Mouse (Mus musculus) cerebellum, adult 11 months (tissue): ENCODE results near the gene Eomes.

ENCODE experiments used
- DNase-seq: peaks from one replicate; pipeline ENCODE4 v3.0.0; 2022

Eomes gene

DNA sequence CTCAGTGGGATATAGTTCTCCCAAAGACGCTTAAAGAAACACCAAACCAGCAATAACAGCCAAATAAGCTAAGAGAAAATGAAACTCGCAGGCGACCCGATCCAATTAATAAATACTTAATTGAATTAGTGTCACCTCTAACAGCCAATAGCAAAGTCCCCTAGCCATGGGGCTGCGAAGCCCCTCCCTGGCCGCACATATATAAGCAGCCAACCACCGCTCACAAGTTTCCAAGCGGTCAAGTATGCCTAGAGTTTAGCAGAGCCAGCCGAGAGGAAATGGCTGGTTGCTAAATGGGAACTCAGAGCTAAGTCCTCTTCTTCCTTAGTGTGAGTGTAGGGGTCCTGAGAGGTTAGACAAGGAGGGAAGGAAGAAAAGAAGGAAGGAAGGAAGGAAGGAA lies at the start of gene Eomes:
Gene Eomes, plus strand, starts transcription at position 252 of the 400 bp plus-strand sequence.
- DNase-seq = no peak

DNA sequence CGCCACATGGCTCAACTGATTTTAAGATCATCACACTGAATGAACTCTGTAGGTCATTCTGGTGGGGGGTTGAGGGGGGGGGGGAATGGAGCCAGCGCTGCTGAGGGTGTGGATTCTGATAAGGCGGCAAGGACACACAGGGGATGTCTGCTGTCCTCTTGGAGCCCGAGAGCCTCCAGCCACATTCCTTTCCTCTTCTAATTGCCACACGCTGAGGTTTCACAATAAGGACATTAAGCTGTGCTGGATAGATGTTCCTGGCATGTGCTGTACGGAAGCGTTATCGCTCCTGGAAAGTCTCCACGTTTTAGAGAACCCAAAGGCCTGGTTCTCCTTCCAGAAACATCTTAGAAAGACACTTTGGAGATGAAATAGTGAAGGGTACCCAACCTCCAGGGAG lies 33.2 kb upstream of the Eomes start:
- DNase-seq = no peak

GRCm38 (mm10) chr9:118449336-118449735 lies 28.7 kb upstream of the Eomes start:
- no peak for DNase-seq

- no peak for DNase-seq
Observed at GRCm38 (mm10) chr9:118453427-118453826, 24.6 kb upstream of the Eomes start.

- DNase-seq = no peak
Observed at GRCm38 (mm10) chr9:118455188-118455845, 22.7 kb upstream of the Eomes start.

- DNase-seq = no peak
Observed at GRCm38 (mm10) chr9:118456405-118456804, 21.6 kb upstream of the Eomes start.

- no peak for DNase-seq
Observed at GRCm38 (mm10) chr9:118458039-118458438, 20.0 kb upstream of the Eomes start.

- DNase-seq = no peak
Observed at GRCm38 (mm10) chr9:118464031-118464430, 14.0 kb upstream of the Eomes start.

GRCm38 (mm10) chr9:118468301-118468700 lies 9.7 kb upstream of the Eomes start:
- no peak for DNase-seq

- DNase-seq = no peak
Observed at GRCm38 (mm10) chr9:118469272-118469671, 8.7 kb upstream of the Eomes start.

DNA sequence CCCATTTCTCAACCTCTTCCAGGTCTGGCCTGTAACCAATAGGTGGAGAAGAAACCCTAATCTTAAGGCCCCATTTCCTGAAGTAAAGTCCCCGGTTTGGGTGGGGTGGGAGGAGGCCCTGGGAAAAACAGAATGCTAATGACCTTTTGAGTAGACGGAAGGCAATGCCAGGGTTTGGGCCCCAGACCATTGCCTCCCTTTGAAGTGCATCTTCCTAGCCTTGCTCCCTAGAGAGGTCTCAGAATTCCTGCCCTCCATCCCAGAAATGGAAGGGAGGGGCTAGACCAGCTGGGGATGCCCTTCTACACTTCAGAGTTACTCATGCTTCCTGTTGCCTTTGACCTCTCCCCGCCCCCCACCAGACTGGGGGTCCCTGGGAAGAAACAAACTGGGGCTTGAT lies 6.7 kb upstream of the Eomes start:
- DNase-seq = no peak

- no peak for DNase-seq
Observed at GRCm38 (mm10) chr9:118476211-118476765, 1.7 kb upstream of the Eomes start.

GRCm38 (mm10) chr9:118476766-118477271 lies 1.2 kb upstream of the Eomes start:
- DNase-seq = no peak

DNA sequence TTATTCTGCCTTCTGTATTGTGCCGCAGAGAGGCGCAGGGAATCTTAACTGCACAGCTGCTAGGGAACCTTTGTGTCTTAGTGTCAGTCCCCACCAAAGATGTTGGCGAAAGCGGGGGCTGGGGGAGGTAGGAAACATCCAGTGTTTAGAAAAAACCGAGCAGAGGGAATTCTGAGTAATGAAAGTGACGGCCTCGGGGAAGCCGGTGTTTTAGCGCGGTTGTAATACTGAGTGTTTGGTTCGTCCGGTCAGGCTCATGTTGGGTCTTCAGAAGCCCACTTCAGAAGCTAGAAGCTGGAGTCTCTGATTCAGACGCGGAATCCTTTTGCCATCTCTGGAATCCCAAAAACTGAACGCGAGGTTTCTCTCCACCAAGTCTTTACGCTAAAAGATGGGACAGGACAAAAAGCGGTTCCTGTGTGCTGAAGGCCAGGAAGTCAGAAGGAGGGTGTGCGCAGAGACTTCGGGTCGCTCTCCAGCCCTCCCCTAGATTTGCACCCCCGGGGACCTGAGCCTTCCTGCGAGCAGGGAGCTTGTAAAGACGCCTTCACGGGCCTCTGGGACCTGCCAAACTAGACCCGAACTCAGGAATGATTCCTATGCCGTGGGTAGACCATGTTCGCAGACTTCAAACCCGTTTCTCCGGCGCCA lies 606 bp upstream of the Eomes start:
- DNase-seq = no peak

GRCm38 (mm10) chr9:118478458-118478838 lies 436 bp downstream of the Eomes start:
- peak; percentile 53 for DNase-seq

DNA sequence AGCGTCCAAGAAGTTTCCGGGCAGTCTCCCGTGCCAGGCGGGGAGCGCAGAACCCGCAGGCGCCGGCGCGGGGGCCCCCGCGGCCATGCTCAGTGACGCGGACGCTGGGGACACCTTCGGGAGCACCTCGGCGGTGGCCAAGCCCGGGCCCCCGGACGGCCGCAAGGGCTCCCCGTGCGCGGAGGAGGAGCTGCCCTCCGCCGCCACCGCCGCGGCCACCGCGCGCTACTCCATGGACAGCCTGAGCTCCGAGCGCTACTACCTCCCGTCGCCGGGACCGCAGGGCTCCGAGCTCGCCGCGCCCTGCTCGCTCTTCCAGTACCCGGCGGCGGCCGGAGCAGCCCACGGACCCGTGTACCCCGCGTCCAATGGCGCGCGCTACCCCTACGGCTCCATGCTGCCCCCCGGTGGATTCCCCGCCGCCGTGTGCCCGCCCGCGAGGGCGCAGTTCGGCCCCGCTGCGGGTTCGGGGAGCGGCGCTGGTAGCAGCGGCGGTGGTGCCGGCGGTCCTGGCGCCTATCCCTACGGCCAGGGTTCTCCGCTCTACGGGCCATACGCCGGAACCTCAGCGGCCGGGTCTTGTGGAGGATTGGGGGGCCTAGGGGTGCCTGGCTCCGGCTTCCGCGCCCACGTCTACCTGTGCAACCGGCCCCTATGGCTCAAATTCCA lies 961 bp downstream of the Eomes start:
- DNase-seq = peak; percentile 44

DNA sequence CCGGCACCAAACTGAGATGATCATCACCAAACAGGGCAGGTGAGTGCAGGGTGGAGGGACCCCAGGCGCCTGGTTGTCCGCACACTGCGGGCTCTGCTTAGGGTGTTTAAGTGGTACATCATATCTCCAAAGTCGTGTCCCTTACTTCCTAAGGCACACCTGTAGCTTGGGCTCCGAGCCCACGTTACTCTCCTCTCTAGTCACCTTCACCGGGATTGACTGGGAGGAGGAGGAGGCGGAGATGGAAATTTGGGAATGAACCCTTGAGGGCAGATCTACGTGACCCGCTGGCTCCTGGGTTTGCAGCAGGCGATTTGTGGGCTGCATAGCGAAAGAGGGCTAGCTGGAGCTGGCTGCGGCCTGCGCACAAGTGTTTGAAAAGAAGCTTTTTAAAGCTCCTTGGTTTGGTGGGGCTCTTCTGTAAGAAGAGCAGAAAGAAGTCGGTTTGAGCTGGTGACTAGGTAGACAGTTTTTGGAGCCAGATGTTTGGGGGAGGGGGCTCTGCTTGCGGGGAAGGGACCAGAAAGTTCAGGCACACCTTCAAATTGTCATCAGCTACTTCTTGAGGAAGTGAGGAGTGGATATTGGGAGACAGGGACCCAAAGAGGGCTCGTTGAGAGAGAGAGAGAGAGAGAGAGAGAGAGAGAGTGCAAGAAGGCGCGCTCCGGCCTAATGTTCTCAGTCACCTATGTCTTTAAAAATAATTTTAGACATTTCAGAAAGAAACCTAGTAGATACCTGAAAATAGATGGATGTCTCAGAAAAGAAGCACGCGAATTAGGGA lies 1.7 kb downstream of the Eomes start:
- no peak for DNase-seq

- DNase-seq = no peak
Observed at GRCm38 (mm10) chr9:118480292-118480690, 2.3 kb downstream of the Eomes start.

DNA sequence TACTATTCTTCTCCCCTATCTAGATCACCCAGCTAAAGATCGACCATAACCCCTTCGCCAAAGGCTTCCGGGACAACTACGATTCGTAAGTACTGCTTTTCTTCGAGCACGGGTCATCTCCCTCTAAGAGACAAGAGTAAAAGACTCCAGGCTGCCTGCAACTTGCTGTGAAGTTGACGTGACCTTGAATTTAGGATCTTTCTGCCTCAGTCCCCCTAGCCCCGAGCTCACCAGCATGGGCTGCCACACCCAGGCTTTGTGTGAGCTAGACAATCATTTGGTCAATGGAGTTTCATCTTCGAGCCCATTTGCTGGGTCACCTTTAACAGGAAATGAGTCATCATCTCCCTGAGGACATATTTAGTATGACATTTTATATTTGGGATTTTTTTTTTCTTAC lies 4.2 kb downstream of the Eomes start:
- no peak for DNase-seq

DNA sequence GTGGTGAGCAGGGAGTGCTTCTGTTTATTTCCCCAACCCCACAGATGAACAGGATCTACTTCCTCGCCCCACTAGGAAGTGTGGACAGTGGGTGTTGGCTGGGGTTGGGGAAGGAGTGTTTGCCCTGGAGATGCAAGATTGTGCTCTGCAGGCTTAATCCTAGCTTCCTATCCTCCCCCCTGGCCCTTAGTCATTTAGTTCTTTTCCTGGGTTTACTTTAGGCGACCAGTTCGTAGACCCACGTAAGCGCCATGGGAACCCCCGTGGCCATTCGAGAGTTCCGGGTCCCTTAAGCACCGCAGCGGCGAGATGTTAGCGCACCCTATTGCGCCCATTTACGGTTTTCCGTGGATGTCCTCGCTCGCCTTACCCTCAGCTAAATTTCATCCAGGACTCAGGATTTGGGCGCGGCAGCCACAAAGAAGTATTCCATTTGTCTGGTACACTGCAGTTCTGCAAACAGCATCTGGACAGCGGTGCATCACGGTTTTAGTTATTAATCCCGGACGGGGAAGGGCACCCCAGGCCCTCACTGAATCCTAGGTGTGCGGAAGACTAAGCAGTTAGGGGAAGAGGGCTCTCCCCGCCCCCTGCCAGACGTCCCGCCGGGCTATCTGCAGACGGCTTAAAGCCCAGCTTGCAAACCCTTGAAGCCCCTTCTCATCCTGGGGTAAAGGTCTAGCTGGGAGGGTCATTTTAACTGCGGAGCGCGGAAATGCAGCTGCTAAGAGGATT lies 8.5 kb downstream of the Eomes start:
- DNase-seq = no peak

DNA sequence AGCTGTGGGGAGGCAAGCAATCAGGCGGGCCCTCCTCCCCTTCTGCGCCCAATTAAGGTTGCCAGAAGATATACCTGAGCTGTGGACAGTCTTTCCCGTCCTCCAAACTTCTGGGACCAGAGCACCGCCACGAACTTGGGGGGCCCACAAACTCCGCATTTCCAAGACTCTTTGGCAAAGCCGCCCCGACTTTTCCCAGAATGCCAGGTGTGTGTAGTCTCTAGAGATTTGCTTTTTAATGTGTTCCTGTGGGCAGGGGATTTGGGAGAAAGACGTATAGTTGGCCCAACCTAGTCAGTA lies 9.0 kb downstream of the Eomes start:
- no peak for DNase-seq

DNA sequence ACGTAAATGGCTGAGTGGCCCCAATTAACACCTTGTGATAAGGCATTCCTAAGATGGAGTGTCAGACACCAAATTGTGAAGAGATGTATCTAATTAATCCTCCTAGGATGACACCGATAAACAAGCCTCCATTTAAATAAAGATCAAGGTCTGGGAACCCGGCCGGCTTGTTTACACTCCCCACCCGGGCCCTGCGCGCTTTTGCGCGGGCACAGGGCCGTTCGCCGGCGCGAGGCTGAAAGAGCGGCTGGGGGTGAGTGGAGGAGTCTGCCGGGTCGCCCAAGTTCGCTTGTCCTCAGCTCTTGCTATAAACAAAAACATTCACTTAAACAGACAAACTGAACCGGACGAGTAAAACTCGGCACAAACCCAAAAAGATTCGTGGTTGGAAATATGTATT lies 9.6 kb downstream of the Eomes start:
- DNase-seq = no peak
